Mouse (Mus musculus): ENCODE measurements around the gene Chd6.

Chd6 gene

DNA sequence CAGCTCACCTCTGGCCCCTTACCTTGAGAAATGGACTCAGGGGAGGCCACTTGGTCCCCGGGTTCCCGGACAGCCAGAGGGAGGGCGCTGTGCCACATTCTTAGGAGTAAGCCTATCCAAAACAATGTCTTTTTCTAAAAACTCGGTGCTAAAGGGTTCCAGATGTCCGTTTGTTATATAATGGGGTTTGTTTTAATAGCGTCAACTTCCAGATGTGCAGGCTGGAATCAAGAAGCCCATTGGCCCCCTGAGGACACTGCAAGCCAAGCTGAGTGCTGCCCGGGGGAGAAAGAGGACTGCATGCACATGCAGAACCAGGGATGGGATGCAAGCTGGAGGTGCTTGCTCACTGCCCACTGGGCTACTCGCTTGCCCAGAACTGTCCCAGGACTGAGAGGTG, 176.6 kb downstream of the Chd6 start:
- no peak for DNase-seq (ENCODE audit: low spot score in 2 of 2)

- no peak for DNase-seq (ENCODE audit: low spot score in 2 of 2)
Observed at GRCm38 (mm10) chr2:160931378-160931777, 177.5 kb downstream of the Chd6 start.

GRCm38 (mm10) chr2:160925203-160925602, 183.7 kb downstream of the Chd6 start:
- peak in 1 of 2 experiments; percentile 31 for DNase-seq (ENCODE audit: low spot score in 2 of 2)

DNA sequence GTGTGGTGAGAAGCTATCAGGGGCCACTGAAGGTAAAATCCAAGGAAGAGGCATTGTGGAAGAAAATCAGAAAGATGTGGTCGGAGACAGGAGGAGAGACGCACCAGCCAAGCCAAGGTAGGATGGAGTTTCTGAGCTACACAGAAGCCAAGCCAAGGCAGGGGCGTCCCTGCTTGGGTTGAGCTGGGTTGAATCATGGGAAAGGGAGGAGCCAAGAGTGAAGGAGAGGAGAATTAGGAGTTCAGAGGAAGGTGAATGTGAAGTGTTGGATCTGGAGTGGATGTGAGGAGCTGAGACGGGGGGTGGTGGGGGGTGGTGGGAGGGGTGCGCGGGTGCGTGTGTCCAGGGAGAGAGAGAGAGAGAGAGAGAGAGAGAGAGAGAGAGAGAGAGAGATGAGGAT, 187.6 kb downstream of the Chd6 start:
- no peak for DNase-seq (ENCODE audit: low spot score in 2 of 2)

DNA sequence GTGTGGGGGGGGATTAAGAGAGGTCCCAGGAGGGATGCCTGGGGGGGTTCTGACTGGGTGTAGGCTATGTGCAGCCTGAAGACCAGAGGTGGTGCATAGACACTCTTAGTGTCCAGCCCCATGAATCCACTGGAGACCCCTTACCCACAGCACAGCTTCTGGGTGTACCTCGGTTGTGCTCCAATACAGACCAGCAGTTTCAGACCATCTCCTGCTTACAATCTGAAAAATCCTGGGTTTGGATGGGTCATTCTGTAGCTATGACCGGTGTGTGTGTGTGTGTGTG, 190.0 kb downstream of the Chd6 start:
- no peak for DNase-seq (ENCODE audit: low spot score in 2 of 2)

- no peak for DNase-seq (ENCODE audit: low spot score in 2 of 2)
Observed at GRCm38 (mm10) chr2:160918154-160918929, 190.5 kb downstream of the Chd6 start.

- no peak for DNase-seq (ENCODE audit: low spot score in 2 of 2)
Observed at GRCm38 (mm10) chr2:160917313-160917712, 191.6 kb downstream of the Chd6 start.

DNA sequence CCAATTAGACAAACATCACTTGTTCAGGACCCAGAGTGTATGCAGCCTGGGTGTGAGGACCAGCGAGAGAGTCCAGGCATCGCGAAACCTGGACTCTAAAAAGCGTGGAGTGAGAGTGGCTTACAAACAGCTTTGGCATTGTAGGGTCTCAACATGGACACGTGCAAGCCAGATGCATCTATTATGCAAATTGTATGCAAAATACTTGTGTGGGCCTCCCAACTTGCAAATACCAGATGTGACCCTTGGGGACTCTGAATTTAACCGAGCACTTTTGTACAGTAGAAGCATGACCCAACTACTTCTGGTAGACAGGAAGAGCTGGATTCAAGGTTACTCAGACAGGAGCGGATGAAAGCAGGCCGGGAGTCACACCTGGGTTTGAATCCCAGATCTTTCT, 192.2 kb downstream of the Chd6 start:
- DNase-seq (ENCODE audit: low spot score in 2 of 2), result no peak

GRCm38 (mm10) chr2:160915821-160916610, 192.9 kb downstream of the Chd6 start:
- DNase-seq (ENCODE audit: low spot score in 2 of 2), result no peak

DNA sequence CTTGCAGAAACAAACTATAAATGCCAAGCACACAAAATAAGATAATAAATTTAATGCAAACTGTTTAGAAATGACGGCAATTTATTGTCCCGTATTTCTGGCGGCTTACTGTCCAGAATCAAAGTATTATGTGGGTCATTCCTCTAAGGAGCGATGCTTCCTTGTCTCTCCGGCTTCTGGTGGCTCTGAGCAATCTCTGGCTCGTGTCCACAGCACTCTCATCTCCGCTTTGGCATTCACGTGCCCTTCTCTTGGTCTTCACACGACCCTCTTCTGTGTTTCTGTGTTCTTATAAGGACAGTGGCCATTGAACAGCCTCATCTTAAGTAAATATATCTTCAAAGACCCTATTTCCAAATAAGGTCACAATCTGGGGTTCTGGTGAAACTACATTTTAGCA, 194.2 kb downstream of the Chd6 start:
- no peak for DNase-seq (ENCODE audit: low spot score in 2 of 2)

DNA sequence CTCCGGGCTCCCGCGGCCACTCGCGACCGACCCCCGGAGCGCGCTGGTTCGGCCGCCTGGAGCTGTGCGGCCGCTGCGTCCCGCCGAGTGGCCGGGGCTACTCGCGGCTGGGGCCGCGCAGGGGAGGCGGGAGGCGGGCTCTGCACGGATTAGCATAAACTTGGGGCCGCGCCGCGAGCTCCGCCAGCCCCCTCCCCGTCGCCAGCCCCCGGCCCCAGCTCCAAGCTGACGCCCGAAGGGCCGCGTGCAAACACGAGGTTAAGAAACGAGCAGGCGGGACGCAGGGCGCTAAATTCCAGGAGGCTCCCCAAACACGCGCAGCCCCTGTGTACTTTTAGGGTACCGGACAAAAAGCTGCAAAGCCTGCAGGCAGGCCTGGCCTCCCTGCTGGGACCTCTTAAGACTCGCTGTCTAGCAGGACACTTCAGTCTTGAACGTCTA, 196.6 kb downstream of the Chd6 start, which contains the start of gene Emilin3:
Gene Emilin3 (minus strand): TSS at position 98 of the 441 bp plus-strand sequence.
- DNase-seq (ENCODE audit: low spot score in 2 of 2), result peak in 1 of 2 experiments; percentile 28

- no peak for DNase-seq (ENCODE audit: low spot score in 2 of 2)
Observed at GRCm38 (mm10) chr2:160911558-160912201, 197.2 kb downstream of the Chd6 start.

DNA sequence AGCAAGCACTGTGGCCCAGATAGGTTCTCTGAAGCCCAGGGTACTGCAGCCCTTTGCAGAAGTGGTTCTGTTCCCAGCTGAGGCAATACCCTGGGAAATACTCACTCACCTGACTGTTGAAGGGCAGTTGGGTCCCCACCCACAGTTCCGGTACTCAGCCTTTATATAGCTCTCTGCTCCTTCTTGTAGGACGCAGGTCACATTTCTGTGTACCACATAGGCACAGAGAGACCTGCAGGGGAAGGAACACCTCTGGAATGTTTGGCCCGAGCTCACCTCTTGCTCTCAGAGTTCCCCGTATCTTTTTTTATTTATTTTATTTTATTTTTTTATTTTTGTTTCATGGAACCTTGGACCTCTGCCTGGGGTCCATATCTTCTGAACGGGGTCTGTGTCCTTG, 198.2 kb downstream of the Chd6 start:
- DNase-seq (ENCODE audit: low spot score in 2 of 2), result no peak

GRCm38 (mm10) chr2:160908607-160909006, 200.3 kb downstream of the Chd6 start:
- DNase-seq (ENCODE audit: low spot score in 2 of 2), result no peak

DNA sequence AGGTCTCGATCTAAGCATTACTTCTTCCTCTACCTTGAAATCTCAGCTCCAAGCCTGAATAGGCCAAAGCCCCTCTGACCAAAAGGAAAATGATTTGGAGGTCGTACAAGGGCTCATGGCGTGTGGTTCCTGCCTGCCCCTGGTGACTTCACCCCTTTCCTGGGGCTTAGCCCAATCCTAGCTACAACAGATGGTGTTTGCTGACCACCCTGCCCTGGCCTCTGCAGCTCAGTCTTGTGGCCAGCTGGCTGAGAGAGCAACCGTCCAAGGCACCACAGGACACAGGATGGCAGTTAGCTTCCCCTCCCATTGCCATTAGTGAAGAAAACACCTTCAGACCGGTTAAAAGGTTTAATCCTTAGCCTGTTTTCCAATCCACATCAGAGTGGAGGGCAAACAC, 202.8 kb downstream of the Chd6 start:
- no peak for DNase-seq (ENCODE audit: low spot score in 2 of 2)

- DNase-seq (ENCODE audit: low spot score in 2 of 2), result no peak
Observed at GRCm38 (mm10) chr2:160905301-160905700, 203.6 kb downstream of the Chd6 start.

DNA sequence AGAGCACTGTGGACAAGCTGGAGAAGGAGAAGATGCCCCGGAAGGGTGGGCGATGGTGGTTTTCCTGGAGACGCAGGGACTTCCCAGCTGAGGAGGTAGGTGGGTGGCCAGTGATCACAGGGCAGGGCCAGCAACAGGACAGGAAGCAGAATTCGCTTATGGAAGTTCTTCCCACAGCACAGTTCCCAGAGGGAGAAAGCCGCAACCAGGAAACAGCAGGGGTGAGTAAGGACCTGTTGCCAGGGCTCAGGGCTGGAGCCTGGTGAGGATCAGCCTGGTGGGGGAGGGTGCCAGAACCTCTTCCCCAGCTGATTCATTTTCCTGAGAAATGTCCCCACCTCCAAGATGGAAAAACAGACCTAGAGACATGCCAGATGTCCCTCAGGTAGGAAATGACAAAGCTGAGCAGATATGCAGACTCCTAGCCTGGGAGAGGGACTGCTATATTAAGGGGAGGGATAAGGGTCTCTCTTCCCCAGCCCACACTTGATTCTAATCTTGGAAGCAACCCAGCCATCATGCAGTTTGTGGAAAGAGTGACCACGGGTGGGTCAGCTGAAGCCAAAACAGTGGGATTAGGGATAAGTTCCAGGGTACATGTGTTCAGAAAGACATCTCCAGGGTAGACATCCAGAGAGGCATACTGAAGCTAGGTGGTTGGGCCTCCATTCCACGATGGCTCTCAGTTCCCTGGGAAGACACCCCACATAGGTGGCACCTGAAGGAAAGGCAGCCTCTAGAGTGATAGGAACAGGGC, 207.0 kb downstream of the Chd6 start:
- peak in 1 of 2 experiments; percentile 57 for DNase-seq (ENCODE audit: low spot score in 2 of 2)
